Mouse (Mus musculus) kidney, embryonic 16.5 days (tissue): ENCODE results near the gene Ppa1. TPM values are rescaled to one million over a fixed set of nuclear protein-coding genes. Genes with fewer than 3 reads are reported as not detected.

Experiments
- ATAC-seq: fragments of 200-750 bp; cut with Nextera tagmentation; 2 replicates; pipeline ENCODE4 v1.8.0; 2017; ENCODE audit warnings: moderate TSS enrichment; ENCODE audit not compliant: low FRiP score, low TSS enrichment
- H3K27ac ChIP-seq: fragments of 300-500 bp; sonication (generic); 2 replicates; pipeline ENCODE4 v1.5.1; 2014; ENCODE audit warnings: low read length
- H3K27me3 ChIP-seq: fragments of 300-500 bp; sonication (generic); 2 replicates; pipeline ENCODE4 v1.6.1; 2014; ENCODE audit warnings: low read length, control low read depth, mixed read lengths; ENCODE audit not compliant: insufficient read depth
- H3K36me3 ChIP-seq: fragments of 300-500 bp; sonication (generic); 2 replicates; pipeline ENCODE4 v1.6.1; 2014; ENCODE audit warnings: low read length, control low read depth, mixed read lengths; ENCODE audit not compliant: insufficient read depth
- H3K4me1 ChIP-seq: fragments of 300-500 bp; sonication (generic); 2 replicates; pipeline ENCODE4 v1.6.1; 2014; ENCODE audit warnings: low read length, control low read depth, mixed read lengths; ENCODE audit not compliant: insufficient read depth
- H3K4me2 ChIP-seq: fragments of 300-500 bp; sonication (generic); replicated peaks from 2 replicates; pipeline ENCODE4 v1.6.1; 2014; ENCODE audit warnings: low read depth, low read length
- H3K4me3 ChIP-seq: fragments of 300-500 bp; sonication (generic); 2 replicates; pipeline ENCODE4 v1.5.1; 2014; ENCODE audit warnings: mild to moderate bottlenecking, low read length
- H3K9ac ChIP-seq: fragments of 300-500 bp; sonication (generic); replicated peaks from 2 replicates; pipeline ENCODE4 v1.6.1; 2014; ENCODE audit warnings: low read length
- H3K9me3 ChIP-seq: fragments of 300-500 bp; sonication (generic); 2 replicates; pipeline ENCODE4 v1.6.1; 2016; ENCODE audit warnings: low read length, control low read depth
- WGBS: fragments of 180-500 bp; shearing (Covaris S2); extraction: QIAGEN DNeasy Blood & Tissue Kit; methylation state at CpG from one replicate; pipeline ENCODE4 v1.1.7; 2014; 5-methylcytosine and 5-hydroxymethylcytosine counted together
- polyA plus RNA-seq: library from polyadenylated mRNA; unstranded; fragments of >200 nt; fragmentation: Nextera tagmentation; extraction: Ambion mirVana; gene quantifications from 2 replicates; pipeline ENCODE4 v1.2.1, GENCODE M21; 2015

Ppa1 gene
- polyA plus RNA-seq, 1 experiment from 2014 or later, result 179 TPM

- H3K4me1 ChIP-seq, result peaks cover 10% of the 10 kb centered on the region
- H3K27me3 ChIP-seq, result no peaks in the 10 kb centered on the region
- 0 out of 2 replicates have a peak within 1 kb of the TSS, but pooled peaks have one; percentile 60 for H3K27ac ChIP-seq
- no peaks in the 10 kb centered on the region for H3K36me3 ChIP-seq
- peak within 1 kb of the TSS; percentile 93 for H3K4me2 ChIP-seq
- peak; percentile 93 for ATAC-seq
- no peaks in the 10 kb centered on the region for H3K9me3 ChIP-seq
- WGBS, result 11% methylated on average over 36 of the region's 36 CpGs
- H3K4me3 ChIP-seq, result peak within 1 kb of the TSS; percentile 67
- H3K9ac ChIP-seq, result peak within 1 kb of the TSS; percentile 72
Observed at GRCm38 (mm10) chr10:61714771-61715461, 66.6 kb downstream of the Ppa1 start, which contains the start of gene Aifm2. TSS of gene Aifm2 (plus strand) at chr10:61715263.

GRCm38 (mm10) chr10:61715462-61715837 is 67.1 kb downstream of the Ppa1 start:
- Histone ChIP-seq H3K9me3 (no peaks in the 10 kb centered on the region), H3K4me2 (peak overlapping the region; percentile 93), H3K4me1 (peaks cover 10% of the 10 kb centered on the region), H3K36me3 (no peaks in the 10 kb centered on the region), H3K9ac (peak overlapping the region; percentile 72), H3K27ac (no peak overlapping the region), H3K27me3 (no peaks in the 10 kb centered on the region), H3K4me3 (peak overlapping the region; percentile 67)
- 2% methylated on average over 11 of the region's 11 CpGs for WGBS
- ATAC-seq, result no peak

- Histone ChIP-seq H3K4me3 (peak overlapping the region; percentile 67), H3K9me3 (no peaks in the 10 kb centered on the region), H3K4me2 (peak overlapping the region; percentile 93), H3K27me3 (no peaks in the 10 kb centered on the region), H3K36me3 (no peaks in the 10 kb centered on the region), H3K9ac (peak overlapping the region; percentile 72; the same call in 1 of the 2 replicates), H3K4me1 (peaks cover 10% of the 10 kb centered on the region), H3K27ac (no peak overlapping the region)
- WGBS, result 73% methylated on average over 7 of the region's 7 CpGs
- ATAC-seq, result no peak
Observed at GRCm38 (mm10) chr10:61715996-61716864, 67.9 kb downstream of the Ppa1 start.

- peaks cover 10% of the 10 kb centered on the region for H3K4me1 ChIP-seq
- ATAC-seq, result no peak
- WGBS, result 90% methylated on average over 12 of the region's 12 CpGs
- H3K9ac ChIP-seq, result no peak overlapping the region
- H3K4me2 ChIP-seq, result no peak overlapping the region
- H3K9me3 ChIP-seq, result no peaks in the 10 kb centered on the region
- no peaks in the 10 kb centered on the region for H3K27me3 ChIP-seq
- no peaks in the 10 kb centered on the region for H3K36me3 ChIP-seq
- no peak overlapping the region for H3K27ac ChIP-seq
- no peak overlapping the region for H3K4me3 ChIP-seq
Observed at GRCm38 (mm10) chr10:61717406-61718296, 69.3 kb downstream of the Ppa1 start.

GRCm38 (mm10) chr10:61720331-61720730 is 72.0 kb downstream of the Ppa1 start:
- Histone ChIP-seq H3K4me1 (peaks cover 7% of the 10 kb centered on the region), H3K4me3 (no peak overlapping the region), H3K36me3 (no peaks in the 10 kb centered on the region), H3K9ac (no peak overlapping the region), H3K9me3 (no peaks in the 10 kb centered on the region), H3K4me2 (no peak overlapping the region), H3K27ac (no peak overlapping the region), H3K27me3 (no peaks in the 10 kb centered on the region)
- ATAC-seq, result no peak
- 81% methylated on average over 7 of the region's 7 CpGs for WGBS

GRCm38 (mm10) chr10:61722215-61722614 is 73.9 kb downstream of the Ppa1 start:
- no peak overlapping the region for H3K9ac ChIP-seq
- 85% methylated on average over 3 of the region's 3 CpGs for WGBS
- no peak overlapping the region for H3K4me2 ChIP-seq
- ATAC-seq, result no peak
- H3K4me3 ChIP-seq, result no peak overlapping the region
- no peaks in the 10 kb centered on the region for H3K27me3 ChIP-seq
- no peaks in the 10 kb centered on the region for H3K9me3 ChIP-seq
- H3K27ac ChIP-seq, result no peak overlapping the region
- no peaks in the 10 kb centered on the region for H3K4me1 ChIP-seq
- H3K36me3 ChIP-seq, result no peaks in the 10 kb centered on the region

GRCm38 (mm10) chr10:61723271-61723670 is 74.9 kb downstream of the Ppa1 start:
- Histone ChIP-seq H3K4me2 (no peak overlapping the region), H3K27ac (no peak overlapping the region), H3K9ac (no peak overlapping the region), H3K27me3 (no peaks in the 10 kb centered on the region), H3K4me3 (no peak overlapping the region), H3K36me3 (0 out of 2 replicates have a peak, but pooled peaks cover 6% of the 10 kb centered on the region), H3K9me3 (no peaks in the 10 kb centered on the region), H3K4me1 (no peaks in the 10 kb centered on the region)
- ATAC-seq, result no peak
- WGBS, result 63% methylated on average over 6 of the region's 6 CpGs
